Mouse (Mus musculus): ENCODE results near the gene Arpc1a. TPM values are rescaled to one million over a fixed set of nuclear protein-coding genes. Genes with fewer than 3 reads are reported as not detected.
"Not testable (repeated sequence)": the region's sequence is repeated elsewhere in the genome, so short reads cannot be mapped to it uniquely, and the experiment has no call there.

Arpc1a gene
- total and polyA plus RNA-seq, 3 experiments: 85.8 to 306 (median 187) TPM

DNA sequence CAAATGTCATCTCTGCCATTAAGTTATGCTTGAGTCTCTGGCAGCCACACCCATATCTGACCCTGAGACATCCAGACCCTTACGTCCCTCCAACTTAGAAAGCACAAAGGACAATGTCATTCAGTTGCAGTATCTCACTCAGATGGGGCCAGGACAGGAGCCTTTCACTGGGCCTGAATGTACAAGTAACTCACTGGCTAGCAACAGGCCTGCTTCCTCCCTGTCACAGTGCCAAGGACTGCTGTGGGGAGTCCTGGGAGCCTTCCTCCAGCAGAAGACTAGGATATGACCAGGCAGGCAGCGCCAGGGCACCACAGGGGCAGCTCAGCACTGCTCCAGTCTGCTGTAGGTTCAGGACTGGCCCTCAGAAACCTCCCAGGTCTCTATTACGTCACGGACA is 45.5 kb downstream of the Arpc1a start:
- Histone ChIP-seq H3K9ac (ENCODE audit: control insufficient read depth, low read depth, low read length, poor library complexity, severe bottlenecking) (no peak overlapping the region), H3K27me3 (ENCODE audit: control insufficient read depth in 1 of 2, insufficient read depth in 2 of 2, low read length in 2 of 2) (no peaks in the 10 kb centered on the region), H3K27ac (ENCODE audit: control insufficient read depth, low read depth, low read length) (no peak overlapping the region), H3K9me3 (replicated peaks; ENCODE audit: insufficient read depth, low read length) (no peaks in the 10 kb centered on the region), H3K4me3 (ENCODE audit: control insufficient read depth in 1 of 2, insufficient read depth in 1 of 2, low read depth in 2 of 2, low read length in 2 of 2) (no peak overlapping the region), H3K36me3 (ENCODE audit: control insufficient read depth in 1 of 2, insufficient read depth in 2 of 2, low read length in 2 of 2) (peaks cover 0 to 14% of the 10 kb centered on the region in 2 experiments; a peak in 2 of 4 replicates), H3K4me1 (ENCODE audit: control insufficient read depth in 1 of 2, insufficient read depth in 2 of 2, low read length in 2 of 2) (no peaks in the 10 kb centered on the region), H3K79me2 (ENCODE audit: control insufficient read depth, insufficient read depth, low read length, poor library complexity) (no peaks in the 10 kb centered on the region)
- TF ChIP-seq POLR2AphosphoS2 (IDR thresholded peaks at IDR 0.05; ENCODE audit: low read length) (peak; percentile 69; the same call in 1 of the 2 replicates), JUND (IDR thresholded peaks at IDR 0.05; ENCODE audit: low read depth, low read length) (no peak)
- DNase-seq (ENCODE audit: low read depth, low spot score): peak; percentile 43

DNA sequence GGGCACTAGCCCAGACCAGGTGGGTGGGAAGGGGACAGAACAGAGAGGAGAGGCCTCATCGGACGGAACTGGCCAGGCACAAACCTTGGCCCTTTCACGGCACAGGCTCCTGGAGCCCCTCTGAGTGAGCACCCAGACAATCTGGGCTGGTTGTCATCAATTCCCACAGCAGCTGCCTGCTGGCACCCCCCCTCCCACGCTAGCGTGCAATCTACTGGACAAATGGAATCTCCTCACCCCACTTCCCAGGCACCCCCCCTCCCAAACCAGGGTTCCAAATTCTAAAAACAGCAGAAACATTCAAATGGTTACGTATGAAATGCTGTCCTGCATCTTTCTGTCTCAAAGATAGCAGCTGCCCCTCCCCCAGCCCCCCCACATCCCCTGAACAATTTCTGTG is 46.1 kb downstream of the Arpc1a start:
- H3K4me1 ChIP-seq (ENCODE audit: control insufficient read depth in 1 of 2, insufficient read depth in 2 of 2, low read length in 2 of 2); H3K27ac ChIP-seq (ENCODE audit: control insufficient read depth, low read depth, low read length); H3K9me3 ChIP-seq (replicated peaks; ENCODE audit: insufficient read depth, low read length): not testable (repeated sequence)

DNA sequence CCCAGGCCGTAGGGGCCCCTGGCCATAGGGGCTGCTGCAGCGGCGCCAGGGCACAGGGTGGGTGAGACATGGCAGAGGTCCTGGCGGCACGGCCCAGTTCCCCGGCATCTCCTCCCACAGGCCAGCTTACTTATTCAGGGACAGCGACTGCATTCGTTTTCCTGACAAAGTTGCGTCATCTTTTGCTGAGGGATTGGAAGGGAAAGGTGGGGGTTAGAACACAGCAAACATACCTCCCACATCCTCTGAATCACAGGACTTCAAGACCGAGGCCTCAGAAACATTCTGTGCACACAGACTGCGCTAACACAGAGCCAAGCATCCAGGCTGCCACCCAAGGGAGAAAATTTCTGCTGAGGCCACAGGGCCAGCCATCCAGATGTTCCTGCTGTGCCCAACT is 46.6 kb downstream of the Arpc1a start:
- Histone ChIP-seq H3K4me1 (ENCODE audit: control insufficient read depth in 1 of 2, insufficient read depth in 2 of 2, low read length in 2 of 2) (no peaks in the 10 kb centered on the region), H3K79me2 (ENCODE audit: control insufficient read depth, insufficient read depth, low read length, poor library complexity) (no peaks in the 10 kb centered on the region), H3K4me3 (ENCODE audit: control insufficient read depth in 1 of 2, insufficient read depth in 1 of 2, low read depth in 2 of 2, low read length in 2 of 2) (no peak overlapping the region), H3K9me3 (replicated peaks; ENCODE audit: insufficient read depth, low read length) (no peaks in the 10 kb centered on the region), H3K27me3 (ENCODE audit: control insufficient read depth in 1 of 2, insufficient read depth in 2 of 2, low read length in 2 of 2) (no peaks in the 10 kb centered on the region), H3K36me3 (ENCODE audit: control insufficient read depth in 1 of 2, insufficient read depth in 2 of 2, low read length in 2 of 2) (peaks cover 0 to 22% of the 10 kb centered on the region in 2 experiments; a peak in 2 of 4 replicates), H3K9ac (ENCODE audit: control insufficient read depth, low read depth, low read length, poor library complexity, severe bottlenecking) (no peak overlapping the region), H3K27ac (ENCODE audit: control insufficient read depth, low read depth, low read length) (no peak overlapping the region)
- DNase-seq (ENCODE audit: low read depth, low spot score): no peak
- no peak for TF ChIP-seq SMC3 (IDR thresholded peaks at IDR 0.05; ENCODE audit: low read depth, low read length)
- no peak for TF ChIP-seq ZNF384 (IDR thresholded peaks at IDR 0.05; ENCODE audit: low read depth, low read length)
- no peak for TF ChIP-seq MAX (IDR thresholded peaks at IDR 0.05; ENCODE audit: low read length)
- TF ChIP-seq KAT2A (conservative IDR thresholded peaks at IDR 0.05; ENCODE audit: low read depth, low read length): no peak
- TF ChIP-seq ELF1 (IDR thresholded peaks at IDR 0.05; ENCODE audit: low read depth, low read length): no peak
- no peak for TF ChIP-seq ZKSCAN1 (IDR thresholded peaks at IDR 0.05; ENCODE audit: low read depth, low read length)

More for the DNA sequence above, 46.1 kb downstream of the Arpc1a start:
- H3K4me3 ChIP-seq (ENCODE audit: control insufficient read depth in 1 of 2, insufficient read depth in 1 of 2, low read depth in 2 of 2, low read length in 2 of 2); H3K79me2 ChIP-seq (ENCODE audit: control insufficient read depth, insufficient read depth, low read length, poor library complexity); DNase-seq (ENCODE audit: low read depth, low spot score); H3K9ac ChIP-seq (ENCODE audit: control insufficient read depth, low read depth, low read length, poor library complexity, severe bottlenecking); H3K27me3 ChIP-seq (ENCODE audit: control insufficient read depth in 1 of 2, insufficient read depth in 2 of 2, low read length in 2 of 2): not testable (repeated sequence)
- peaks cover 0 to 18% of the 10 kb centered on the region in 2 experiments; a peak in 2 of 4 replicates for H3K36me3 ChIP-seq (ENCODE audit: control insufficient read depth in 1 of 2, insufficient read depth in 2 of 2, low read length in 2 of 2)

DNA sequence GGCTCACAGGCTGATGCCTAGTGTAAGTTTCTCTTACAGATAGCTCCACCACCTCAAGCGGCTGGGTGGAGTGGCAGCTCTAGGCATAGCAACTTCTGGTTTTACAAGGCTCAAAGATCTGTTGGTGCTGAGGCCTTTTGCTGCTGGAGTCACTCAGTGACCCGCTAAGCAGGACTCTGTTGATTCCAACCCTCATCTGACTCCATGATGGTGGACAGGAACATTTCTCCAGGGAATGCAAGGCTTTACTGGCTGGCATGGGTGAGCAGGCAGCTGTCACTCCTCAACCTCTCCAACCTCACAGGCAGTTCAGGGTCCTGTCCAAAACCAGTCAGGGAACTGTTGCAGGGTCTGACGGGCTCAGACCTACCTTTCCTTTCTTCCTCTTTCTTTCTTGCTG is 47.4 kb downstream of the Arpc1a start:
- DNase-seq (ENCODE audit: low read depth, low spot score): no peak
- Histone ChIP-seq H3K9ac (ENCODE audit: control insufficient read depth, low read depth, low read length, poor library complexity, severe bottlenecking) (no peak overlapping the region), H3K27ac (ENCODE audit: control insufficient read depth, low read depth, low read length) (no peak overlapping the region), H3K4me1 (ENCODE audit: control insufficient read depth in 1 of 2, insufficient read depth in 2 of 2, low read length in 2 of 2) (no peaks in the 10 kb centered on the region), H3K36me3 (ENCODE audit: control insufficient read depth in 1 of 2, insufficient read depth in 2 of 2, low read length in 2 of 2) (peaks cover 0 to 21% of the 10 kb centered on the region in 2 experiments; a peak in 2 of 4 replicates), H3K4me3 (ENCODE audit: control insufficient read depth in 1 of 2, insufficient read depth in 1 of 2, low read depth in 2 of 2, low read length in 2 of 2) (no peak overlapping the region), H3K79me2 (ENCODE audit: control insufficient read depth, insufficient read depth, low read length, poor library complexity) (no peaks in the 10 kb centered on the region), H3K9me3 (replicated peaks; ENCODE audit: insufficient read depth, low read length) (no peaks in the 10 kb centered on the region), H3K27me3 (ENCODE audit: control insufficient read depth in 1 of 2, insufficient read depth in 2 of 2, low read length in 2 of 2) (no peaks in the 10 kb centered on the region)
- TF ChIP-seq POLR2AphosphoS2 (IDR thresholded peaks at IDR 0.05; ENCODE audit: low read length) (no peak; the same call in 1 of the 2 replicates), POLR2A (IDR thresholded peaks at IDR 0.05; ENCODE audit: control insufficient read depth in 1 of 2, insufficient read depth in 1 of 2, low read depth in 1 of 2, low read length in 2 of 2, poor library complexity in 1 of 2) (peak in 1 of 2 experiments; percentile 0; a peak in 1 of 4 replicates)
